10 mouse cellular contexts compared by ENCODE assay signal in the genomic region with DNA sequence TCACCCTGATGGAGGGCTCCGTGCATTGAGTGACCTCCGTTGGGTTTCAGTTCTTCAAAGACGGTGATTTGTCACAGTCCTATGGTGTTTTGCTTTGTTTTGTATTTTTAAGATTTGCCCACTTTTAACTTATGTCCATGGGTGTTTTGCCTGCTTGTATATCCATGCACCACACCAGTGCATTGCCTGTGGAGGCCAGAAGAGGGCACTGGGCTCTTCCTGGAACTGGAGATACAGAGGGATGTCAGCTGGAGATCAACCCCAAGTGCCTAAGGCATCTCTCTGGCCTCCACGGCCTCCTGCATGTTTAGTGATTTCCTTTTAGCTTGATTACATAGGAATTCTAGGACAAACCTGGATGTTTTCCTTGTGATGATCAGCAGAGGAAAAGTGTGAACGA. TPM values are rescaled to one million over a fixed set of nuclear protein-coding genes. Genes with fewer than 3 reads are reported as not detected.
DNase-seq lines count a peak whose midpoint lies in the region; ATAC-seq and TF ChIP-seq lines count a peak whose summit lies in the region.
"Had no signal": no experiment of that assay in that cellular context is flagged by ENCODE, and none has a peak within 500 bp of the region (broad histone marks: within the 10 kb centered on the region; RNA-seq: fewer than 3 reads in every experiment).

No protein-coding gene starts in this region.

- H3K4me1 ChIP-seq in heart, adult 2 months (ENCODE audit: control insufficient read depth, insufficient read depth, low read length) = no peaks in the 10 kb centered on the region
- no peaks in the 10 kb centered on the region for H3K4me1 ChIP-seq in heart, embryonic 11.5 days (ENCODE audit: control insufficient read depth, insufficient read depth, low read length)
- H3K4me1 ChIP-seq in ES-E14 (ENCODE audit: control insufficient read depth in 2 of 2, insufficient read depth in 2 of 2, low read length in 2 of 2, poor library complexity in 1 of 2) = no peaks in the 10 kb centered on the region
- no peaks in the 10 kb centered on the region for H3K4me1 ChIP-seq in midbrain, embryonic 16.5 days (ENCODE audit: control insufficient read depth, insufficient read depth, low read length)
- H3K4me1 ChIP-seq: limb, embryonic 12.5 days had no signal

- no peak overlapping the region for H3K27ac ChIP-seq in heart, adult 2 months
- H3K27ac ChIP-seq in heart, embryonic 11.5 days (ENCODE audit: low read depth, low read length) = no peak overlapping the region
- H3K27ac ChIP-seq in ES-E14 (ENCODE audit: insufficient read depth, low read depth, low read length, poor library complexity, severe bottlenecking) = no peak overlapping the region
- H3K27ac ChIP-seq in midbrain, embryonic 16.5 days (ENCODE audit: low read length) = no peak overlapping the region
- H3K27ac ChIP-seq: limb, embryonic 12.5 days; neural tube, embryonic 13.5 days had no signal

- TF ChIP-seq POLR2A in heart, adult 2 months (IDR thresholded peaks at IDR 0.05; ENCODE audit: insufficient read depth, low read depth, low read length) = no peak

- no peak for TF ChIP-seq EP300 in heart, adult 2 months (IDR thresholded peaks at IDR 0.05; ENCODE audit: insufficient read depth, low read depth, low read length)

- DNase-seq in heart, adult 2 months = no peak
- DNase-seq in 3T3-L1 (ENCODE audit: low read depth, low spot score) = peak; percentile 68
- DNase-seq in ES-E14 (ENCODE audit: low read depth, low spot score) = no peak
- peak; percentile 25 to 49 for DNase-seq in kidney, postnatal 36 days
- no peak for DNase-seq in layer of hippocampus, adult 18-20 months (ENCODE audit: low spot score in 2 of 2)
- no peak for DNase-seq in cerebellum, adult 11 months

- H3K27me3 ChIP-seq in heart, adult 2 months (ENCODE audit: control insufficient read depth, insufficient read depth, low read length) = no peaks in the 10 kb centered on the region
- no peaks in the 10 kb centered on the region for H3K27me3 ChIP-seq in heart, embryonic 11.5 days (ENCODE audit: control insufficient read depth, insufficient read depth, low read length)
- no peaks in the 10 kb centered on the region for H3K27me3 ChIP-seq in midbrain, embryonic 16.5 days (ENCODE audit: control insufficient read depth, insufficient read depth, low read depth, low read length)
- H3K27me3 ChIP-seq: limb, embryonic 12.5 days; neural tube, embryonic 13.5 days had no signal

- no peaks in the 10 kb centered on the region for H3K79me2 ChIP-seq in heart, adult 2 months (replicated peaks; ENCODE audit: control insufficient read depth, insufficient read depth, low read length)

- ATAC-seq in heart, embryonic 11.5 days (replicated peaks; ENCODE audit: insufficient number of reproducible peaks, low FRiP score, low TSS enrichment) = no peak
- ATAC-seq in midbrain, embryonic 16.5 days = no peak

- H3K4me3 ChIP-seq in heart, adult 2 months = no peak overlapping the region
- H3K4me3 ChIP-seq in heart, embryonic 11.5 days (ENCODE audit: low read depth, low read length) = no peak overlapping the region
- H3K4me3 ChIP-seq in ES-E14 (ENCODE audit: insufficient read depth in 1 of 2, low read depth in 1 of 2, low read length in 2 of 2, poor library complexity in 1 of 2, severe bottlenecking in 1 of 2) = no peak overlapping the region
- no peak overlapping the region for H3K4me3 ChIP-seq in midbrain, embryonic 16.5 days (ENCODE audit: low read depth, low read length)
- H3K4me3 ChIP-seq: limb, embryonic 12.5 days; neural tube, embryonic 13.5 days had no signal

- no peak overlapping the region for H3K4me2 ChIP-seq in heart, embryonic 11.5 days
- H3K4me2 ChIP-seq in midbrain, embryonic 16.5 days (ENCODE audit: low read length) = no peak overlapping the region
- H3K4me2 ChIP-seq: limb, embryonic 12.5 days; neural tube, embryonic 13.5 days had no signal

- H3K36me3 ChIP-seq in heart, adult 2 months (ENCODE audit: control insufficient read depth, insufficient read depth, low read length) = no peaks in the 10 kb centered on the region
- H3K36me3 ChIP-seq in heart, embryonic 11.5 days (ENCODE audit: control insufficient read depth, insufficient read depth, low read length) = no peaks in the 10 kb centered on the region
- H3K36me3 ChIP-seq in ES-E14 (ENCODE audit: control insufficient read depth, insufficient read depth, low read length, poor library complexity, severe bottlenecking) = no peaks in the 10 kb centered on the region
- no peaks in the 10 kb centered on the region for H3K36me3 ChIP-seq in midbrain, embryonic 16.5 days (ENCODE audit: control insufficient read depth, insufficient read depth, low read length)
- H3K36me3 ChIP-seq: limb, embryonic 12.5 days; neural tube, embryonic 13.5 days had no signal

- in situ Hi-C loops in ES-E14 (cut with MboI; ENCODE audit: low sequenced_read_pairs in 2 of 2, unreplicated experiment in 2 of 2) = no loop called here

- intact Hi-C loops in heart, adult 2 months (cut with DNase I) = loop anchor here (2.0 kb wide), 1 partner anchor 138 kb away; no protein-coding TSS in a partner anchor

- peak; percentile 71 for TF ChIP-seq CTCF in heart, adult 2 months (IDR thresholded peaks at IDR 0.05)

- WGBS in heart, adult 2 months = 61% methylated on average over 5 of the region's 5 CpGs
- 72% methylated on average over 5 of the region's 5 CpGs for WGBS in heart, embryonic 11.5 days (ENCODE audit: insufficient replicate concordance)
- WGBS in midbrain, embryonic 16.5 days = 80% methylated on average over 5 of the region's 5 CpGs

- H3K9me3 ChIP-seq in heart, embryonic 11.5 days (replicated peaks; ENCODE audit: control insufficient read depth, low read length) = no peaks in the 10 kb centered on the region
- no peaks in the 10 kb centered on the region for H3K9me3 ChIP-seq in ES-E14 (ENCODE audit: control insufficient read depth, insufficient read depth, low read depth, low read length)
- no peaks in the 10 kb centered on the region for H3K9me3 ChIP-seq in midbrain, embryonic 16.5 days (replicated peaks; ENCODE audit: control insufficient read depth, low read length, poor library complexity, severe bottlenecking)
- H3K9me3 ChIP-seq: limb, embryonic 12.5 days; neural tube, embryonic 13.5 days had no signal

- no peak overlapping the region for H3K9ac ChIP-seq in heart, adult 2 months (ENCODE audit: low read depth, low read length)
- no peak overlapping the region for H3K9ac ChIP-seq in heart, embryonic 11.5 days (ENCODE audit: low read depth, low read length)
- H3K9ac ChIP-seq in ES-E14 (ENCODE audit: insufficient read depth, low read depth, low read length, poor library complexity, severe bottlenecking) = no peak overlapping the region
- no peak overlapping the region for H3K9ac ChIP-seq in midbrain, embryonic 16.5 days (ENCODE audit: low read depth, low read length)
- H3K9ac ChIP-seq: limb, embryonic 12.5 days; neural tube, embryonic 13.5 days had no signal

TF ChIP-seq in ES-E14, 5 proteins besides CTCF, POLR2A, EP300 and RAD21:
- TF ChIP-seq ZNF384 (IDR thresholded peaks at IDR 0.05; ENCODE audit: low read depth, low read length) (no peak), ZC3H11A (IDR thresholded peaks at IDR 0.05; ENCODE audit: borderline replicate concordance, low read depth, low read length) (0 out of 2 replicates have a peak, but pooled peaks have one; percentile 3)

RNA-seq across cellular contexts. Expression of gene Tbc1d1, which starts 19.8 kb away (rescaled TPM):
- total RNA-seq in heart, adult 2 months (2021) = 10 to 100 TPM; 13.2 to 13.6 TPM
- 22.1 and 28.6 TPM in 2 replicates for polyA plus RNA-seq in heart, adult 2 months (2012; rRNA removed)
- polyA plus RNA-seq in heart, embryonic 11.5 days (2014; fragmentation: Nextera tagmentation; extraction: Ambion mirVana) = 36.3 and 41.5 TPM in 2 replicates
- total RNA-seq in ES-E14 (2012; rRNA removed) = 20.6 and 31.1 TPM in 2 replicates
- total RNA-seq in layer of hippocampus, adult 18-20 months (2021) = 10 to 100 TPM; 30.2 to 37.0 TPM
- polyA plus RNA-seq in midbrain, embryonic 16.5 days (2015; fragmentation: Nextera tagmentation; extraction: Ambion mirVana) = 8.5 and 8.8 TPM in 2 replicates

RNA-seq across cellular contexts. Expression of gene Pgm2, which starts 43.6 kb away (rescaled TPM):
- total RNA-seq in heart, adult 2 months (2021) = 1 to 10 TPM; 5.4 to 6.4 TPM
- polyA plus RNA-seq in heart, adult 2 months (2012; rRNA removed) = 3.4 and 5.6 TPM in 2 replicates
- polyA plus RNA-seq in heart, embryonic 11.5 days (2014; fragmentation: Nextera tagmentation; extraction: Ambion mirVana) = 18.1 and 20.2 TPM in 2 replicates
- total RNA-seq in ES-E14 (2012; rRNA removed) = 10.7 and 11.9 TPM in 2 replicates
- 10 to 100 TPM in 1 of 2 experiments, 1 to 10 TPM in 1; 9.4 to 10.0 TPM for total RNA-seq in layer of hippocampus, adult 18-20 months (2021)
- polyA plus RNA-seq in midbrain, embryonic 16.5 days (2015; fragmentation: Nextera tagmentation; extraction: Ambion mirVana) = 16.6 and 19.7 TPM in 2 replicates

Comparison
In these comparisons a context has a peak if more than half of its experiments do, and no peak if none do; other contexts are left out.
1. DNase-seq: peak in 3T3-L1 (single experiment) and kidney, postnatal 36 days (2 of 2); none in heart, adult 2 months (0 of 2), ES-E14 (single experiment), layer of hippocampus, adult 18-20 months (0 of 2) and cerebellum, adult 11 months (single experiment).